Mouse (Mus musculus): ENCODE results near the gene Pth2.

DNA sequence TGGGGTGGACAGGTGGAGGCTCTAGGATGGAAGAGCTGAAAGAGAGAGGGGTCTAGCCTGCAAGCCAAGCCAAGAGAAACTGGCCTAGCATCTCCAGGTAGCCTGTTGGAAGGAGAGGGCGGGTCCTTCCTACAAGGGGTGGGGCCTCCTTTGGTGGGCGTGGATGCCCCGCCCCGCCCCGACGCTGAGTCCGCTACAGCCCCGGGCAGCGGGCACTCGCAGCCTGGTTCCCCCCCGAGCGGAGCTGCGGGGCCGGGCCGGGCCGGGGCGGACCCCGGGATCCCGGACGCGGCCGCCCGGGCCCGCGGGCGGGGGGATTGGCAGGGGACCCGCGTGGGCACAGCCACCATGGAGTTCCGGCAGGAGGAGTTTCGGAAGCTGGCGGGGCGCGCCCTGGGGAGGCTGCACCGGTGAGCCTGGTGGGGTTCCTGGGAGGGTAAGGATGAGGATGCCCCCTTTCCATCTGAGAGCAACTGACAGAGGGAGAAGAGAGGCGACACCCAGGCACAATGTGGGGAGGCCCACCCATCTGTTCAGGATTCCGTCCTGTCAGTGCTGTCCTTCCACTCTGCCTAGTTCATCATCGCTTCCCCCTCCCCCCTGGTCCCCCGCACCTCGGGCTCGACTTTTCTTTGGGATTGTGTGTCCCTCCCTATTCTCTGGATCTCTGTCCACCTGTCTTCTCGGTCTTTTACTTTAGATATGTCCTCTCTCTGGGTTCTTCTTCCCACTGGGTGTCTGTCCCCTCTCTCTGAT lies 16.9 kb upstream of the Pth2 start, which contains the start of gene Slc17a7:
- TF ChIP-seq CTCF (IDR thresholded peaks at IDR 0.05; ENCODE audit: low read depth, low read length) (no peak), POLR2AphosphoS5 (IDR thresholded peaks at IDR 0.05; ENCODE audit: insufficient replicate concordance, low read depth, low read length) (no peak), TAL1 (conservative IDR thresholded peaks at IDR 0.05; ENCODE audit: low read depth, low read length) (no peak), GATA1 (IDR thresholded peaks at IDR 0.05; ENCODE audit: borderline replicate concordance, low read length) (no peak), GATA2 (IDR thresholded peaks at IDR 0.05; ENCODE audit: borderline replicate concordance, low read depth, low read length) (no peak)

All from G1E (cell line).